Mouse (Mus musculus) layer of hippocampus, postnatal 25 days (tissue): ENCODE data around the gene B430305J03Rik. TPM values are rescaled to one million over a fixed set of nuclear protein-coding genes. Genes with fewer than 3 reads are reported as not detected.

Experiments used
- DNase-seq, 2 experiments: peaks; one replicate each; pipeline ENCODE4 v3.0.0; 2022; ENCODE audit warnings: mixed read lengths in 2 of 2, low spot score in 1 of 2; ENCODE audit errors: extremely low spot score in 1 of 2
- total RNA-seq, 2 experiments: library from RNA; stranded (reverse); gene quantifications; 2 replicates each; pipeline ENCODE4 v1.2.3; 2021

B430305J03Rik gene
- total RNA-seq, 2 experiments from 2014 or later, result 2.5 to 3.1 TPM

- no peak for DNase-seq
Observed at GRCm38 (mm10) chr3:61355464-61355863, 10.3 kb downstream of the B430305J03Rik start.

- DNase-seq, result no peak
Observed at GRCm38 (mm10) chr3:61349433-61349832, 16.3 kb downstream of the B430305J03Rik start.

- DNase-seq, result no peak
Observed at GRCm38 (mm10) chr3:61348036-61348614, 17.6 kb downstream of the B430305J03Rik start.

- no peak for DNase-seq
Observed at GRCm38 (mm10) chr3:61345636-61346035, 20.1 kb downstream of the B430305J03Rik start.

GRCm38 (mm10) chr3:61344031-61344430, 21.7 kb downstream of the B430305J03Rik start:
- DNase-seq, result no peak

- DNase-seq, result no peak
Observed at GRCm38 (mm10) chr3:61340321-61340720, 25.4 kb downstream of the B430305J03Rik start.

- DNase-seq, result no peak
Observed at GRCm38 (mm10) chr3:61337230-61337629, 28.5 kb downstream of the B430305J03Rik start.

GRCm38 (mm10) chr3:61336205-61336604, 29.5 kb downstream of the B430305J03Rik start:
- no peak for DNase-seq

- no peak for DNase-seq
Observed at GRCm38 (mm10) chr3:61321632-61322031, 44.1 kb downstream of the B430305J03Rik start.

GRCm38 (mm10) chr3:61320031-61320430, 45.7 kb downstream of the B430305J03Rik start:
- DNase-seq, result peak in 1 of 2 experiments; percentile 28

- no peak for DNase-seq
Observed at GRCm38 (mm10) chr3:61315002-61315401, 50.7 kb downstream of the B430305J03Rik start.

Other genes with a start within 250 kb of the B430305J03Rik start
- 10 to 100 TPM; 43.2 to 46.5 TPM for gene Rap2b, start 4.3 kb downstream of the B430305J03Rik start, total RNA-seq